Mouse (Mus musculus) myocyte (in vitro differentiated cells): ENCODE measurements around the gene Cep104.

ENCODE experiments used
- CEBPB ChIP-seq: IDR thresholded peaks from 2 replicates; pipeline ENCODE4 v1.6.1; 2011; ENCODE audit warnings: mild to moderate bottlenecking, moderate library complexity; ENCODE audit not compliant: poor library complexity, insufficient read depth, severe bottlenecking
- E2F4 ChIP-seq: IDR thresholded peaks from one replicate; pipeline ENCODE4 v1.6.1; 2011; ENCODE audit warnings: mild to moderate bottlenecking, control low read depth, moderate library complexity; ENCODE audit not compliant: insufficient read depth
- MAX ChIP-seq: IDR thresholded peaks from one replicate; pipeline ENCODE4 v1.6.1; 2011; ENCODE audit warnings: low read depth, mild to moderate bottlenecking, control low read depth
- MYOG ChIP-seq, 3 experiments: IDR thresholded peaks; one replicate each; pipeline ENCODE4 v1.6.1; 2011; ENCODE audit warnings: control low read depth in 2 of 3, low read depth in 2 of 3, mild to moderate bottlenecking in 2 of 3; ENCODE audit not compliant: insufficient read length in 2 of 3, control insufficient read depth in 1 of 3, insufficient read depth in 1 of 3
- POLR2A ChIP-seq: IDR thresholded peaks from one replicate; pipeline ENCODE4 v1.6.1; 2011; ENCODE audit warnings: low read depth, mild to moderate bottlenecking, control low read depth, moderate library complexity; ENCODE audit not compliant: insufficient read length
- POLR2AphosphoS2 ChIP-seq: IDR thresholded peaks from one replicate; pipeline ENCODE4 v1.6.1; 2011; ENCODE audit warnings: low read depth, control low read depth; ENCODE audit not compliant: insufficient read length
- SRF ChIP-seq: IDR thresholded peaks from one replicate; pipeline ENCODE4 v1.6.1; 2011; ENCODE audit warnings: low read depth; ENCODE audit not compliant: control insufficient read depth, insufficient read length
- USF1 ChIP-seq: IDR thresholded peaks from one replicate; pipeline ENCODE4 v1.6.1; 2011; ENCODE audit warnings: low read depth, mild to moderate bottlenecking, control low read depth, moderate library complexity

- TF ChIP-seq POLR2A: no peak
- no peak for TF ChIP-seq CEBPB
- no peak for TF ChIP-seq USF1
- TF ChIP-seq MYOG (IDR thresholded peaks at IDR 0.05; ENCODE audit: control insufficient read depth in 1 of 3, insufficient read depth in 1 of 3, insufficient read length in 2 of 3, low read depth in 2 of 3): no peak
- no peak for TF ChIP-seq E2F4
- TF ChIP-seq MAX: no peak
- no peak for TF ChIP-seq SRF
- TF ChIP-seq POLR2AphosphoS2: no peak
These were observed 30.7 kb upstream of the Cep104 start for GRCm38 (mm10) chr4:153944261-153944660.
